Mouse (Mus musculus): ENCODE results near the gene Rragd. TPM values are rescaled to one million over a fixed set of nuclear protein-coding genes. Genes with fewer than 3 reads are reported as not detected.

Gene Rragd
- total RNA-seq, 2 experiments from 2014 or later: 58.9 to 60.5 TPM

DNA sequence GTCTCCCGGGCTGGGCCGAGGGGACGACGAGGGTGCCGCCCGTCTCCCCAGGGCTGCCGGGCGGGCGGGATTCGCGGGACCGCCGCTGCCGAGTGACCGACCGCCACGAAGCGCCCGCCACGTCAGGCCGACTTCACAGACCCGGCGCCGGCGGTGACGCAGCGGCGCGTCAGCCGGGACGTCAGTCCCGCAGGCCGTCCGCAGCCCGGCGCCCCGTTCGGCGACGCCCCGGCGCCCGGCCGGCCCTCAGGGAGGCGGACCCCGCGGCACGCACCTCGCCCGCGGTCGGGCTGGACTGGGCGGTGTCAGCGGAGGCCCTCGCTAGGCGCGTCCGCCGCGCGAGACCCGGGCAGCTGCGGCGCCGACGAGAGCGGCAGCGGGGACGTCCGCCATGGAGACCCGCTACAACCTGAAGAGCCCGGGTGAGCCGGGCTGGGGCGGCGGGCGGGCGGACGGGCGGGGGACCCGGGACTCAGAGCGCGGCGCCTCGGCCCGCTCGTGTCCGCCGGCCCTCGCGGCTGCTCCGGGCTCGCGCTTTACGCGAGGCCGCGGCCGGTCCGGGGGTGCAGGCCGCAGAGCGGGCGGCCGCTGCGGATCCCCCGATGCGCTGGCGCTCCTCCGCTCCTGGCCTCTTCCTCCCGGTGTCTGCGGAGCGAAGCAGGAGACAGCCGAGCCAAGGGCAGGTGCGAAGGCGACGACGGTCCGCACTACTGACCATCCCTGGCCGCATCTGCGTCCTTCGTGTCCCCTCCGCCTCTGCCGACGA lies 48.5 kb downstream of the Rragd start, which contains the start of gene Ube2j1:
Gene Ube2j1, plus strand, starts transcription at position 222 of the 766 bp plus-strand sequence.
- DNase-seq (ENCODE audit: extremely low spot score in 1 of 2, low spot score in 1 of 2): peak; percentile 69 to 86

DNA sequence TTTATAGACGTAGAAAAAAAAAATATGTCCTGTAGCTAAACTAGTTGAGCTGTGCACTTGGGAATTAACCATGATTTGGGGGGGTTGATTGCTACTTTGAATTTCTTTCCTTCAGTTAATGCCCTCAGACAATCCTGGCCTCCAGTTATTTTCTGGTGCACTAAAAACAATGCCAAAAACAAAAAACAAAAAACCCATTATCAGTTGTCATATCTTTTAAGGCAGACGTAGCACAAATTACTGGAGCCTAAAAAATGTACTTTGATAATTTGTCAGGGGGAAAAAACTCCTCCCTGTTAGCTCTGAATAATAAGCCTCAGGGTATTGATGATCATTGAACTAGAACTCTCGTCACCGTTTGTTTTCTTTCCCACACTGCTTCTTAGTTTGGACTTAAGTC lies 49.2 kb downstream of the Rragd start:
- DNase-seq (ENCODE audit: extremely low spot score in 1 of 2, low spot score in 1 of 2): no peak

DNA sequence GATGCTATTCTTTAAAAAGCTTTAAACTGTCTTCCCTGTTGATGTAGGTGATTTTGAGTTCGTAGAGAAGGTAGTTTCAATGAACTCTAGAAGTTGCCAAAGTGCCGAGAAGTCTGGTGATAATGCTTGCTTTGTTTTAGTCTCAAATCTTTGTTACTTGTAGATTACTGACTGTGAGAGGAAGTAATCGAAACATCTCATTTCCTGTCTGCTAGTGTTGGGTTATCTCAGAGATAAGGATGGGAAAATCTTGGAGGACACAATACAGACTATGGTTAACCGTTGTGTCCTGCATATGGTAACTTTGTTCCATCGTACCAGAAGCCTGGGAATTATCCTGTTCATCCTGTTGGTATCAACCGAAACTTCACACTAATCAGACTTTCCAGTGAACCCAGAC lies 50.7 kb downstream of the Rragd start:
- no peak for DNase-seq (ENCODE audit: extremely low spot score in 1 of 2, low spot score in 1 of 2)

DNA sequence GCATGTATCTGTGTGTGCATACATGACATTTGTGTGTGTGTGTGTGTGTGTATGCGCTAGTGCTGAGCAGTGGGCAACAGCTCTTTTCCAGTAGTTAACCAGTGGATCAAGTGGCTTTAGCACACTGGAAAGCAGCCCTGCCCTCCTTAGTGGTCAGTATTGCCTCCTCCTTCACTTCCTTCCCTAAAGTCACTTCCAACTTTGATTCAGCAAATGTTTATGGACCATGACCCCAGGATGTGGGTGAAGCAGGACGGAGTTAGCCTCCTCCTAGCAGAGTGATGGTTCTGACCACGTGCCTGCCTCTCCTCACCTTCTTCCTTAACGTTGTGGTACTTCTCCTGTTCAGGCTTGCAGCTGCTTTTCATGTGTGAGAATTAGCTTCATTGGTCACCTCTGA lies 57.0 kb downstream of the Rragd start:
- no peak for DNase-seq (ENCODE audit: extremely low spot score in 1 of 2, low spot score in 1 of 2)

DNA sequence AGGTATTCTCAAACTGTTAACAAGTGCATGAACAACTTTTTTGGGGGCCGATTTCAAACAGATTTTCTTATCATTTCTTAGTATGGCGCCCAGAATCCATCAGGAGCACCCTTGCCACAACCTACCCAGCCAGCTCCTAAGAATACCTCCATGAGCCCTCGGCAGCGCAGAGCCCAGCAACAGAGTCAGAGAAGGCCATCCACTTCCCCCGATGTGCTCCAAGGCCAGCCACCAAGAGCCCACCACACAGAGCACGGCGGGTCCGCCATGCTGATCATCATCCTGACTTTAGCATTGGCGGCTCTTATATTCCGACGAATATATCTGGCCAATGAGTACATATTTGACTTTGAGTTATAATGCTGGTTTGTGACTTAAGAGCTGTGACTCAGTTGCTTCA lies 66.8 kb downstream of the Rragd start:
- no peak for DNase-seq (ENCODE audit: extremely low spot score in 1 of 2, low spot score in 1 of 2)

DNA sequence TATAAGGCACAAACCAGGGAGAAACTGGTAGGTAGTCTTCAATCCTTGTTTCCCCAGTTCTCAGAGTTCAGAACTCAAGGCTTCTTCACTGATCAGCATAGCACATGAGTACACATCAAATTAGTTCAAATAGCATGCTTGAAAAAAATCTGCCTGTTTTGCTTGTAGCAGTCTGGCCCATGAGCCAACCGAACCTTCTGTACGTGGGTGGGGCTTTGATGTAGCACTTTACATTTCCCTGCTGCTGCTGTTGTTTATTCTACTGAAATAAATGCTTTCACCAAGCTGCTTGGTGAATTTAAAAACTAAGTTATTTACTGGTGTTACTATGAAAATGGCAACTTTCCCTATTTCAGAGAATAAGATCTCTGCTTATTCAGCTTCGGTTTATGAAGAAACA lies 69.2 kb downstream of the Rragd start:
- DNase-seq (ENCODE audit: extremely low spot score in 1 of 2, low spot score in 1 of 2): no peak

DNA sequence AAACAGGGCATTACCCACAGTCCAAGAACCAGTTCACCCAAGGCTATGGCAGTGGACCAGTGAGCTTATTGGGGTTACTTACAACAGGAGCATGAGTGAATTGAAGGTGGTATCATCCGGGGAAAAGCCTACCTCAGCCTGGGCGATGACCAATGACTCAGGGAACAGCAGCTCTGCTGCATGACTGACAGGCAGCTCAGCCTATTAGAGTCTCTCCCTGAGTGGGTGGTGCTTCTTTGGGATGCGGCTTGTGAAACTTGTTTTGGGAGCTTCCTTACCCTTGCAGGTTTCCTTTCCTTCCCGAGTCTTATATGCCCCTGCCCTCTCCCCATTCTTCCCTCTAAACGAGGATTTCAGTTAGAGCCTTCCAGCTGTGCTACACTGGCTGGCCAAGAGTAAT lies 69.8 kb downstream of the Rragd start:
- no peak for DNase-seq (ENCODE audit: extremely low spot score in 1 of 2, low spot score in 1 of 2)

DNA sequence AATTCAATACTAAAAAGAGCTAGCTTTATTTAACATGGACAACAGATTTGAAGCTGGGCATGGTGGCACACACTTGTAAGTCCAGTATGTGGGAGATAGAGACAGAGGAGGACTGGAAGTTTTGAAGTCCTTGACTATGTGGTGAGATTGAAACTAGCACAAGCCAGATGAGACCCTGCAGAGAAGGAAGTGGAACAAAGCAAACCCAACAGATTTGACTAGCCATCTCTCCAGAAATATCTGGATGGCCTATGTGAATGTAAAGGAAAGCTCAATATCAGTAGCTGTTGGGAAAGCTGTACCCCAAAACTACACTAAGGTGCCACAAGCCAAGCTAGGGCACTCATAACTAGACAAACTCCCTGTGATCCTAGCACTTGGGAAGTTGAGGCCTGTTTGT lies 71.6 kb downstream of the Rragd start:
- no peak for DNase-seq (ENCODE audit: extremely low spot score in 1 of 2, low spot score in 1 of 2)

DNA sequence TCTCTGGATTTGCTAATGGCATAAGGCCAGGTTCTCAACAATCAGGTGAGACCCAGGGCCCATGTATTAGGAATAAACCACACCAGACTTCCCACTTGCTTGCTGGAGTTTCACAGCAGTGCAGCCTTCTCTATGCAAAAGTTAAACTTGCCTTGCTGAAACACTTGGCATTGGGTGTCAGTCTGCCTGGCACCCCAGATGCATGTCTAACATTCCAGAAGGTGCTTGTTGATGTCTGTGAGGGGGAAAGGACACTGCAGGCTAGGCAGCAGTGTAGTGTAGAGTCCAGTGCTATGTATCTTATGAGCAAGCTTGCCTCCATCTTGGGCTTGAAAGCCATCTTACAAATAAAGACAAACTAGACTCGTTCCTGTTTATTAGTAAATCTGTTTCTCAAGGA lies 73.5 kb downstream of the Rragd start:
- no peak for DNase-seq (ENCODE audit: extremely low spot score in 1 of 2, low spot score in 1 of 2)

DNA sequence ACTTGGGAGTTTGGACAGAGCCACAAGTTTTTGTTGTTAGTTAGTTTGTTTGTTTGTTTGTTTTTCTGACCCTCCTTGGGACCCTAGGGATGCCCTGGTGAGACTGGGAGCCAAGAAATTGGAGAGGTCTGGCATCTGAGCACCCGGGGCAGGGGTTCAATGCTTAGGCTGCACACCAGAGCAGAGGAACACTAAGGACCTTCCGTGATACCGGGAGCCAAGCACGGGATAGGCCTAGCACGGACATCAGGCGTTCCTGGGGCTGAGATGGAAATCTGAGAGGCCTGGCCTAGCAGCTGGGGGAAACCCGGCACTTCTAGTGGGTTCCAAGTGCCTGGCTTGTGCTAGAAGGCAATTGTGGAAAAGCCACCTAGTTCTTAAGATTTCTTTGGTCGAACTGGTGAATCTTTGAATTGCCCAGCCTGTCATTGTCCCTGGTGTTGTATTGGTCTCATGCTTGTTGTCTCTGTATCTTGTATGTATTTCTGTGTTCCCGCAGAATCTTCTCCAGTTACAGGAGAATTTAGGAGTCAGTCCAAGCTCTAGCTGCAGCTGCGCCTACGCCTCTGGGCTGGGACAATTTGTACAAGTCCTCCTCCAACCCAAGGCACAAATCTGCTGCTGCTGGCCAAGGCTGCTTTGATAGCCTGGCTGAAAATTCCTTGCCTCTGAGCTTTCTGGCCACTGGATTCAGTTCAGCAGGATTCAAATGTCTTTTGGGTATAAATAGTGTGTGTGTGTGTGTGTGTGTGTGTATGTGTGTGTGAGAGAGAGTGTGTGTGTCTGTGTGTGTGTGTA lies 75.3 kb downstream of the Rragd start:
- peak in 1 of 2 experiments; percentile 32 for DNase-seq (ENCODE audit: extremely low spot score in 1 of 2, low spot score in 1 of 2)

DNA sequence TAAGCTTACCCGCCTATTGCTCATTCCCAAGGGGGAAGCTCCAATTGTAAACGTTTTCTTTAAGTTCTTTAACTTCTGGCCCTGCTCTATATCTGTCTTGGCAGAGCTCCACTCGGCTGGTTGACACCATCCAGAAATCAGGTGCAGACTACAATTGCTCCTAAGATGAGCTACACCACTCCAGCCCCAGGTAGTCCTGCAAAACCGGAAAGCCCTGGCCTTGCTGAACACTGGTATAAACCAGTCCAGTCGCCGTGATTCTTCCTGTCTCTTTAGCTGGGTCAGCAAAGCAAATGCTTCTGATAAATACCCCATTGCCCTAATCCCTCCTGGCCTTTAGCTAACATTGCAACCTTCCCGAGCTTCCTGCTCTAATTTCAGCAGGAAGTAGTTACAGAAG lies 78.3 kb downstream of the Rragd start:
- no peak for DNase-seq (ENCODE audit: extremely low spot score in 1 of 2, low spot score in 1 of 2)

DNA sequence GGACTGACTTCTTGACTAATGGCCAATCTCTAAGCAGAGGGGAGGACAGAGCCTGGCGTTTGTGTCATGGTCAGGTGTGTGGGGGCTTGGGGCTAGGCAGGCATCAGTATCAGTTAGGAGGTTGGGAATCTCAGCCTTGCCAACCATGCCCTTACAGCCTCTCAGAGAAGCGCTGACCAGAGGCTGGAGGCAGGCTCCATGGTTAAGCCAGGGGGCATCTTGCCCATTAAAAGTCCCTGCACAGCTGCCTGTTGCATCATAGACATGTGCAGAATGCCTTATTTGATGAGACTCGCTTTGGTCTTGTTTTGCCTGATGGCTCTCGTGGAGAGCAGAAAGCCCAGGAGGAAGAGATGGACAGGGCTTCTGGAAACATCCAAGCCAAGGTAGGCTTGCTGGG lies 80.1 kb downstream of the Rragd start, which contains the start of gene Gabrr2:
Gene Gabrr2, plus strand, starts transcription at position 19 of the 400 bp plus-strand sequence.
- no peak for DNase-seq (ENCODE audit: extremely low spot score in 1 of 2, low spot score in 1 of 2)

DNA sequence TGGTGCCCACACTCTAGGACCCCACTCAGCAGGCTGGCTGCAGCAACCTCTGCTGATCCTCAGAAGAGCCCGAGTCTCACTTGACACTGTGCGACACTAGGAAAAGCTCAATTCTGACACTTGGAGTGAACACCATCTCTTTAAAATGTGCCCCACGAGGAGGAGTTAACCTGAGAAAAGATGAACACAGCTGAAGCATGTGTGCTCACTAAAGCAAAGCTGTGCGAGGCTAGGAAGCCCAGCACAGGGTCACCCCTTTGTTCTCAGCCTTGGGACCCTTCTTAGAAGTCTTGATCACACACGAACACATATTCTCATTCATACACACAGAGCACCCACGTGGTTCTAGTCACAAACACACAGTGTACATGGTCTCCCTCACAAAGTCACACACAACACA lies 82.1 kb downstream of the Rragd start:
- no peak for DNase-seq (ENCODE audit: extremely low spot score in 1 of 2, low spot score in 1 of 2)

DNA sequence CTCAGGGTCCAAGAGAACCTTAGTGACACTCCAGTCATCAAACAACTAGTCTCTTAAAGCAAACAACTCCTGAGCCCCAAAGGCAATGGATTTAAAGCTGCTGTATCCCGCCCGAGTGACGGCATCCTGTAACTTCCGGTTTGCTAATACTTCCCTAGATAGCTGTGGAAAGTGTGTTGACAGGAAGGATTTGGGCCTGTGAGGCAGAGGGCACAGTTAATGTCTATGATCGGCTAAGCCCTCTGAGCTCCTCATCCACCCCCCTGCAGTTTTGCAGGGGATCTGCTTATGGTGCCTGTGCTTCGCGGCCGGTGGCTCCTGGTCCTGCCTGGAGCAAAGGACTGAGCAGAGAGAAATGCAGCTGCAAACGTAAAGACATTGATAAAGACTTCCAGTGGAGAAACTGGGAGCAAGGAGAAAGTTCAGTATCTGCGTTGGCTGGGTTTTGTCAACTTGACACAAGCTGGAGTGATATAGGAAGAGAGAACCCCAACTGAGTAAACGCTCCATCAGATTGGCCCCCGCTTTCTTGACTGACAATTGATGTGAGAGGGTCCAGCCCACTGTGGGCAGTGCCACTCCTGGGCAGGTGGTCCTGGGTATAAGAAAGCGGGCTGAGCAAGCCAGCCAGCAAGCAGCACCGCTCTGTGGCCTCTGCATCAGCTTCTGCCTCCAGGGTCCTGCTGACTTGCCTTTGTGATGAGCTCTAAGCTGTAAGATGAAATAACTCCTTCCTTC lies 83.6 kb downstream of the Rragd start:
- no peak for DNase-seq (ENCODE audit: extremely low spot score in 1 of 2, low spot score in 1 of 2)

DNA sequence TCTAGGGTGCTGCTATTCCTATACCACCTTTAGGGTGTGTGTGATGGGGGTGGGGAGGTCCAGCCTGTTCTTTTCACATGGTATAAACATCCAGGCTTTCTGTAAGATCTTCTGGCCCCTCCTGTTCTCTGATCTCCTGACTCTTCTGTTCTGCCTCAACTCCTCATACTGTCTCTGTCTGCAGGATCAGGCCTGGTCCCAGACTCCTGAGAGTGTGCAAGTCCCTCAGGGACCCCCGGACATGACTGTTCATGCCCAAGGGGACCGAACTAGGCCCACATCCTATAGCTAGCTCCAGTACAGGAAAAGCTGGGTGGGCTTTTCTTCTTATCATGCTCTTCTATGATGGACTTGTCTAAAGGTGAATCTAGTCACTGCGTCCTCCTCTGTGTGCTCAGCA lies 84.5 kb downstream of the Rragd start:
- DNase-seq (ENCODE audit: extremely low spot score in 1 of 2, low spot score in 1 of 2): no peak

DNA sequence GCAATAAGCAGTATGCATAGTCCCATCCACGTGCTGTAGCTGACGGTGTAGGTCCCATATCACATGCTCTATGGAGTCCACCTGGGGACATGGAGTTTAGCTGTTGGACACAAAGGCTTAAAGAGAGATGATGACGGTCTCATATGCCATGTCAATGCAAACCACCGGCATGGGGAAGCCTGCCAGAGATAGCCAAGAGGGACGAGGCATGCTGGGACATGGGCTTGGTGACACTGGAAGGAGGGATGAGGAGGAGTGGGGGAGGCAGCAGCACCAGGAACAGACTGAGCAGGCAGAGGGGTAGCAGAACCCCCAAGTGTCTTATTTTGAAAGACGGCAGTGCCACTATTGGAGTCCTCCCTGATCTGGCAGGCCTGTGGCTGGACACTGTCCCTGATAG lies 85.0 kb downstream of the Rragd start:
- DNase-seq (ENCODE audit: extremely low spot score in 1 of 2, low spot score in 1 of 2): no peak

DNA sequence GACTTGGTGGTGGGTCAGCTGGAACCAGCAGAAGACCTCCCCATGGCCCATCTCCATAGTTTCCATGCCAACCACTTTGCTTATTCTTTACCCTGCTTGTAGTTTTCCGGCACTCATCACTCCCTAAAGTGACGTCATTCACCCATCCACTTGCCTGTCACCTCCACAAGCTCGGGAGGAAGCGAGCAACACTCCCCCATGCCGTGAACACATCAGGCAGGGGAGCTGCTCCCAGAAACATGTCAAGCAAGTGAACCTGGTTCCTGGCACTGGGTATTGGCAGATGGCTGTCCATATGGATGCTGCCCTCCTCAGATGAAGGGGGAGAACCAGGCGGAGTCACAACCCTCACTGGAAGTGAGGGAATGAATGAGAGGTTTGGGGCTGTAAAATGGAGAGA lies 86.1 kb downstream of the Rragd start:
- peak in 1 of 2 experiments; percentile 29 for DNase-seq (ENCODE audit: extremely low spot score in 1 of 2, low spot score in 1 of 2)

DNA sequence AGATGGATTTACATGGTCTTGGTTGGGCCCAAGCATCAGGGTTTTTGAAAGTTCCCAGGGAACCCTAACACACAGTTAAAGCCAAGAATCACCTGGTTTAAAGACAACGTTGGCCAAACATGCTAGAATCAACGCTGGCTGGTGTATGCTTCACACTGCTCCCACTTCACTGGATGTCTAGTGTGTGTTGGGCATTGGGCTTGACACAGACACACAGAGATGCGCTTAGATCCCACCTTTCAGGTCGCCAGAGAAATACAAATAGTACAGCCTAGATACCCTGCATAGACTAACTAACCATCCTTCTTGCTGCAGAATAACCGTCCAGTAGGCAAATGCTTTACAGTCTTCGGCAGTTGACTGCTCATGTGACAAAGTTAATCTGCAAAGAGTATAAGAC lies 87.5 kb downstream of the Rragd start:
- DNase-seq (ENCODE audit: extremely low spot score in 1 of 2, low spot score in 1 of 2): no peak

DNA sequence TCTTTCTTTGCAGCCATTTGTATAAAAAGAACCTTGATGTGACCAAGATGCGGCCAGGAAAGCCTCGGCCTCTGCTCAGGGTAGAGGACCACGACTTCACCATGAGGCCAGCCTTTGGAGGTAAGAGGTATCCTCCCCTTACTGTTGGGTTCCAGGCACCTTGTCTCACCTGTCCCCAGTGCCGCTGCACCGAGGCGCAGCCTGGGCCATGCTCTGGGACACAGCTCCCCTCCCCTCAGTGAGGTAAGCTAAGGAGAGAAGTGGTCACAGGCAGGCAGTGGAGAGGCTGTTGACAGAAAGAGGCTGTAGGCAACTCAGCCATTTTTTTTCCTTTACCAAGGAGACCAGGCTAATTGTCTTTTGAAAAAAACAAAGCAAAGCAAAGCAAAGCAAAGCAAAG lies 88.5 kb downstream of the Rragd start:
- DNase-seq (ENCODE audit: extremely low spot score in 1 of 2, low spot score in 1 of 2): no peak

Data from layer of hippocampus, postnatal 25 days (tissue).